Mouse (Mus musculus): ENCODE measurements around the gene Pxylp1. TPM values are rescaled to one million over a fixed set of nuclear protein-coding genes. Genes with fewer than 3 reads are reported as not detected.

Gene Pxylp1
- polyA plus RNA-seq, 1 experiment from 2014 or later = 6.5 TPM

GRCm38 (mm10) chr9:96888742-96889344 is 3.6 kb downstream of the Pxylp1 start:
- no peaks in the 10 kb centered on the region for H3K36me3 ChIP-seq (ENCODE audit: insufficient read depth, low read length)
- no peak overlapping the region for H3K27ac ChIP-seq (ENCODE audit: low read length)
- H3K4me2 ChIP-seq (replicated peaks; ENCODE audit: low read depth, low read length) = peak overlapping the region; percentile 91
- peak overlapping the region; percentile 65; the same call in 1 of the 2 replicates for H3K9ac ChIP-seq (replicated peaks; ENCODE audit: low read depth)
- under 1% methylated on average over 26 of the region's 37 CpGs for WGBS
- H3K4me3 ChIP-seq (ENCODE audit: low read depth, low read length) = peak overlapping the region; percentile 56
- ATAC-seq = peak; percentile 28
- H3K4me1 ChIP-seq (ENCODE audit: insufficient read depth, low read depth, low read length) = peaks cover 4% of the 10 kb centered on the region; the same call in 1 of the 2 replicates
- DNase-seq (ENCODE audit: low spot score) = peak; percentile 31
- no peaks in the 10 kb centered on the region for H3K9me3 ChIP-seq (ENCODE audit: low read length)
- TF ChIP-seq CTCF (IDR thresholded peaks at IDR 0.05) = no peak
- TF ChIP-seq EP300 (IDR thresholded peaks at IDR 0.05) = no peak
- peaks cover 3% of the 10 kb centered on the region; the same call in 1 of the 2 replicates for H3K27me3 ChIP-seq (replicated peaks; ENCODE audit: insufficient read depth, low read length)

GRCm38 (mm10) chr9:96887954-96888353 is 4.5 kb downstream of the Pxylp1 start:
- peaks cover 3% of the 10 kb centered on the region; the same call in 1 of the 2 replicates for H3K27me3 ChIP-seq (replicated peaks; ENCODE audit: insufficient read depth, low read length)
- no peak overlapping the region for H3K4me2 ChIP-seq (replicated peaks; ENCODE audit: low read depth, low read length)
- H3K9ac ChIP-seq (replicated peaks; ENCODE audit: low read depth) = no peak overlapping the region
- no peaks in the 10 kb centered on the region for H3K9me3 ChIP-seq (ENCODE audit: low read length)
- TF ChIP-seq CTCF (IDR thresholded peaks at IDR 0.05) = no peak
- no peak for TF ChIP-seq EP300 (IDR thresholded peaks at IDR 0.05)
- H3K36me3 ChIP-seq (ENCODE audit: insufficient read depth, low read length) = no peaks in the 10 kb centered on the region
- 28% methylated on average over 6 of the region's 6 CpGs for WGBS
- H3K4me3 ChIP-seq (ENCODE audit: low read depth, low read length) = no peak overlapping the region
- DNase-seq (ENCODE audit: low spot score) (no peak), ATAC-seq (no peak)
- H3K4me1 ChIP-seq (ENCODE audit: insufficient read depth, low read depth, low read length) = peaks cover 4% of the 10 kb centered on the region; the same call in 1 of the 2 replicates
- no peak overlapping the region for H3K27ac ChIP-seq (ENCODE audit: low read length)

GRCm38 (mm10) chr9:96887492-96887891 is 5.0 kb downstream of the Pxylp1 start:
- no peak for TF ChIP-seq CTCF (IDR thresholded peaks at IDR 0.05)
- TF ChIP-seq EP300 (IDR thresholded peaks at IDR 0.05) = no peak
- peaks cover 4% of the 10 kb centered on the region; the same call in 1 of the 2 replicates for H3K4me1 ChIP-seq (ENCODE audit: insufficient read depth, low read depth, low read length)
- ATAC-seq (no peak), DNase-seq (ENCODE audit: low spot score) (no peak)
- no peaks in the 10 kb centered on the region for H3K9me3 ChIP-seq (ENCODE audit: low read length)
- H3K4me2 ChIP-seq (replicated peaks; ENCODE audit: low read depth, low read length) = no peak overlapping the region
- no peak overlapping the region for H3K9ac ChIP-seq (replicated peaks; ENCODE audit: low read depth)
- no peak overlapping the region for H3K4me3 ChIP-seq (ENCODE audit: low read depth, low read length)
- H3K27ac ChIP-seq (ENCODE audit: low read length) = no peak overlapping the region
- peaks cover 3% of the 10 kb centered on the region; the same call in 1 of the 2 replicates for H3K27me3 ChIP-seq (replicated peaks; ENCODE audit: insufficient read depth, low read length)
- no peaks in the 10 kb centered on the region for H3K36me3 ChIP-seq (ENCODE audit: insufficient read depth, low read length)

GRCm38 (mm10) chr9:96885781-96886180 is 6.7 kb downstream of the Pxylp1 start:
- H3K27ac ChIP-seq (ENCODE audit: low read length) = no peak overlapping the region
- 65% methylated on average over 3 of the region's 3 CpGs for WGBS
- peaks cover 4% of the 10 kb centered on the region; the same call in 1 of the 2 replicates for H3K4me1 ChIP-seq (ENCODE audit: insufficient read depth, low read depth, low read length)
- H3K36me3 ChIP-seq (ENCODE audit: insufficient read depth, low read length) = no peaks in the 10 kb centered on the region
- H3K9me3 ChIP-seq (ENCODE audit: low read length) = no peaks in the 10 kb centered on the region
- TF ChIP-seq CTCF (IDR thresholded peaks at IDR 0.05) = peak; percentile 70
- TF ChIP-seq EP300 (IDR thresholded peaks at IDR 0.05) = no peak
- no peak overlapping the region for H3K4me3 ChIP-seq (ENCODE audit: low read depth, low read length)
- H3K4me2 ChIP-seq (replicated peaks; ENCODE audit: low read depth, low read length) = no peak overlapping the region
- DNase-seq (ENCODE audit: low spot score) = no peak
- ATAC-seq = no peak
- peaks cover 3% of the 10 kb centered on the region; the same call in 1 of the 2 replicates for H3K27me3 ChIP-seq (replicated peaks; ENCODE audit: insufficient read depth, low read length)
- no peak overlapping the region for H3K9ac ChIP-seq (replicated peaks; ENCODE audit: low read depth)

GRCm38 (mm10) chr9:96882496-96883265 is 9.8 kb downstream of the Pxylp1 start:
- H3K4me3 ChIP-seq (ENCODE audit: low read depth, low read length) = no peak overlapping the region
- no peak overlapping the region for H3K27ac ChIP-seq (ENCODE audit: low read length)
- H3K9ac ChIP-seq (replicated peaks; ENCODE audit: low read depth) = no peak overlapping the region
- no peaks in the 10 kb centered on the region for H3K4me1 ChIP-seq (ENCODE audit: insufficient read depth, low read depth, low read length)
- no peaks in the 10 kb centered on the region for H3K9me3 ChIP-seq (ENCODE audit: low read length)
- H3K4me2 ChIP-seq (replicated peaks; ENCODE audit: low read depth, low read length) = no peak overlapping the region
- WGBS = 71% methylated on average over 20 of the region's 20 CpGs
- no peaks in the 10 kb centered on the region for H3K36me3 ChIP-seq (ENCODE audit: insufficient read depth, low read length)
- H3K27me3 ChIP-seq (replicated peaks; ENCODE audit: insufficient read depth, low read length) = peaks cover 3% of the 10 kb centered on the region; the same call in 1 of the 2 replicates
- DNase-seq (ENCODE audit: low spot score) (no peak), ATAC-seq (no peak)
- no peak for TF ChIP-seq EP300 (IDR thresholded peaks at IDR 0.05)
- TF ChIP-seq CTCF (IDR thresholded peaks at IDR 0.05) = no peak

- Histone ChIP-seq H3K36me3 (ENCODE audit: insufficient read depth, low read length) (no peaks in the 10 kb centered on the region), H3K27ac (ENCODE audit: low read length) (no peak overlapping the region), H3K4me2 (replicated peaks; ENCODE audit: low read depth, low read length) (no peak overlapping the region), H3K9ac (replicated peaks; ENCODE audit: low read depth) (no peak overlapping the region), H3K9me3 (ENCODE audit: low read length) (no peaks in the 10 kb centered on the region), H3K4me3 (ENCODE audit: low read depth, low read length) (no peak overlapping the region), H3K27me3 (replicated peaks; ENCODE audit: insufficient read depth, low read length) (peaks cover 3% of the 10 kb centered on the region; the same call in 1 of the 2 replicates), H3K4me1 (ENCODE audit: insufficient read depth, low read depth, low read length) (no peaks in the 10 kb centered on the region)
- no peak for DNase-seq (ENCODE audit: low spot score)
- no peak for TF ChIP-seq EP300 (IDR thresholded peaks at IDR 0.05)
- TF ChIP-seq CTCF (IDR thresholded peaks at IDR 0.05) = no peak
- ATAC-seq = no peak
- 50% methylated on average over 6 of the region's 6 CpGs for WGBS
These were observed 10.6 kb downstream of the Pxylp1 start for GRCm38 (mm10) chr9:96881901-96882300.
